28 mouse cellular contexts compared by ENCODE assay signal in genomic region chr4:47477539-47477938, GRCm38 (mm10). TPM values are rescaled to one million over a fixed set of nuclear protein-coding genes. Genes with fewer than 3 reads are reported as not detected.
A peak's percentile ranks its signal among the peaks of the same experiment; 100 is the strongest.
DNase-seq lines count a peak whose midpoint lies in the region; ATAC-seq and TF ChIP-seq lines count a peak whose summit lies in the region.
"Had no signal": no experiment of that assay in that cellular context is flagged by ENCODE, and none has a peak within 500 bp of the region (broad histone marks: within the 10 kb centered on the region; RNA-seq: fewer than 3 reads in every experiment).

No protein-coding gene starts in this region.

- H3K4me1 ChIP-seq in heart, embryonic 10.5 days = peaks cover 14% of the 10 kb centered on the region
- peaks cover 3% of the 10 kb centered on the region for H3K4me1 ChIP-seq in heart, adult 2 months (ENCODE audit: control insufficient read depth, insufficient read depth, low read length)
- H3K4me1 ChIP-seq in megakaryocyte, embryonic 14.5 days = peaks cover 57% of the 10 kb centered on the region
- H3K4me1 ChIP-seq in embryonic facial prominence, embryonic 10.5 days = peaks cover 22% of the 10 kb centered on the region
- H3K4me1 ChIP-seq in hindbrain, embryonic 13.5 days (replicated peaks) = peaks cover 26% of the 10 kb centered on the region

- no peak for TF ChIP-seq CTCF in gastrocnemius, adult 2 months (IDR thresholded peaks at IDR 0.05)
- TF ChIP-seq CTCF in heart, adult 2 months (IDR thresholded peaks at IDR 0.05) = no peak

- no peak for TF ChIP-seq POLR2A in heart, adult 2 months (IDR thresholded peaks at IDR 0.05; ENCODE audit: insufficient read depth, low read depth, low read length)

- H3K27ac ChIP-seq in gastrocnemius, adult 2 months = peak overlapping the region; percentile 98
- H3K27ac ChIP-seq in heart, embryonic 10.5 days = no peak overlapping the region
- H3K27ac ChIP-seq in heart, adult 2 months = no peak overlapping the region
- H3K27ac ChIP-seq in embryonic facial prominence, embryonic 10.5 days (replicated peaks) = no peak overlapping the region
- no peak overlapping the region for H3K27ac ChIP-seq in hindbrain, embryonic 13.5 days
- H3K27ac ChIP-seq: embryonic facial prominence, embryonic 13.5 days; embryonic facial prominence, embryonic 15.5 days; forebrain, embryonic 10.5 days; forebrain, embryonic 12.5 days had no signal

- H3K9me3 ChIP-seq in heart, embryonic 10.5 days = no peaks in the 10 kb centered on the region
- no peaks in the 10 kb centered on the region for H3K9me3 ChIP-seq in megakaryocyte, embryonic 14.5 days
- H3K9me3 ChIP-seq in embryonic facial prominence, embryonic 10.5 days = no peaks in the 10 kb centered on the region
- H3K9me3 ChIP-seq in hindbrain, embryonic 13.5 days = no peaks in the 10 kb centered on the region
- H3K9me3 ChIP-seq: embryonic facial prominence, embryonic 13.5 days; embryonic facial prominence, embryonic 15.5 days; forebrain, embryonic 10.5 days; forebrain, embryonic 12.5 days; G1E had no signal

- peak overlapping the region; percentile 98 for H3K4me3 ChIP-seq in gastrocnemius, adult 2 months
- no peak overlapping the region for H3K4me3 ChIP-seq in heart, embryonic 10.5 days
- no peak overlapping the region for H3K4me3 ChIP-seq in heart, adult 2 months
- H3K4me3 ChIP-seq in megakaryocyte, embryonic 14.5 days (replicated peaks) = peak overlapping the region; percentile 24
- no peak overlapping the region for H3K4me3 ChIP-seq in embryonic facial prominence, embryonic 10.5 days
- H3K4me3 ChIP-seq in hindbrain, embryonic 13.5 days = no peak overlapping the region
- H3K4me3 ChIP-seq: embryonic facial prominence, embryonic 13.5 days; embryonic facial prominence, embryonic 15.5 days; erythroblast, embryonic 14.5 days; forebrain, embryonic 10.5 days; forebrain, embryonic 12.5 days had no signal

- H3K79me2 ChIP-seq in heart, adult 2 months (replicated peaks; ENCODE audit: control insufficient read depth, insufficient read depth, low read length) = peaks cover 5% of the 10 kb centered on the region; the same call in 1 of the 2 replicates

- intact Hi-C loops in gastrocnemius, adult 2 months (cut with DNase I) = no loop called here
- intact Hi-C loops in heart, adult 2 months (cut with DNase I) = loop anchor here (10.0 kb wide), 1 partner anchor 807 kb away; no protein-coding TSS in a partner anchor

- no peak overlapping the region for H3K9ac ChIP-seq in heart, adult 2 months (ENCODE audit: low read depth, low read length)
- no peak overlapping the region for H3K9ac ChIP-seq in hindbrain, embryonic 13.5 days
- H3K9ac ChIP-seq: embryonic facial prominence, embryonic 13.5 days; embryonic facial prominence, embryonic 15.5 days; forebrain, embryonic 12.5 days had no signal

- peaks cover 50% of the 10 kb centered on the region for H3K36me3 ChIP-seq in heart, embryonic 10.5 days
- H3K36me3 ChIP-seq in heart, adult 2 months (ENCODE audit: control insufficient read depth, insufficient read depth, low read length) = no peaks in the 10 kb centered on the region; the same call in 1 of the 2 replicates
- H3K36me3 ChIP-seq in megakaryocyte, embryonic 14.5 days (replicated peaks; ENCODE audit: low read length) = peaks cover 69% of the 10 kb centered on the region
- H3K36me3 ChIP-seq in embryonic facial prominence, embryonic 10.5 days (replicated peaks) = peaks cover 66% of the 10 kb centered on the region
- H3K36me3 ChIP-seq in hindbrain, embryonic 13.5 days = peaks cover 60% of the 10 kb centered on the region

- no peak for ATAC-seq in megakaryocyte, adult 5-6 weeks (ENCODE audit: poor library complexity, severe bottlenecking)
- ATAC-seq in hindbrain, embryonic 13.5 days (ENCODE audit: low FRiP score) = no peak
- ATAC-seq: activated CD4-positive, CD25-positive, alpha-beta regulatory T cell, adult 4 months; CD4-positive, CD25-positive, alpha-beta regulatory T cell, adult 4 months; forebrain, embryonic 14.5 days; Patski had no signal

- 90% methylated on average over 6 of the region's 6 CpGs for WGBS in heart, embryonic 10.5 days
- 90% methylated on average over 6 of the region's 6 CpGs for WGBS in heart, adult 2 months
- 95% methylated on average over 6 of the region's 6 CpGs for WGBS in embryonic facial prominence, embryonic 10.5 days
- WGBS in hindbrain, embryonic 13.5 days = 93% methylated on average over 6 of the region's 6 CpGs

- no peak overlapping the region for H3K4me2 ChIP-seq in hindbrain, embryonic 13.5 days
- H3K4me2 ChIP-seq: embryonic facial prominence, embryonic 13.5 days; embryonic facial prominence, embryonic 15.5 days; forebrain, embryonic 12.5 days had no signal

- no peak for TF ChIP-seq EP300 in heart, adult 2 months (IDR thresholded peaks at IDR 0.05; ENCODE audit: insufficient read depth, low read depth, low read length)

- DNase-seq in gastrocnemius, adult 2 months = no peak
- no peak for DNase-seq in gastrocnemius, adult 18-20 months (ENCODE audit: low spot score)
- DNase-seq in heart, embryonic 10.5 days (ENCODE audit: low spot score) = peak; percentile 57
- DNase-seq in heart, adult 2 months = no peak
- DNase-seq in embryonic facial prominence, embryonic 10.5 days (ENCODE audit: low spot score) = peak; percentile 4
- DNase-seq: adrenal gland, adult 8-10 months; adrenal gland, postnatal 14 days; adrenal gland, postnatal 36 days; B cell, adult 2 months; cerebellum, adult 11-12 months; cerebellum, adult 2 months; cerebellum, adult 9-10 months; cerebellum, postnatal 10 days; cerebellum, postnatal 25 days had no signal

- no peaks in the 10 kb centered on the region for H3K27me3 ChIP-seq in heart, embryonic 10.5 days (ENCODE audit: insufficient read depth, poor library complexity, severe bottlenecking)
- no peaks in the 10 kb centered on the region for H3K27me3 ChIP-seq in heart, adult 2 months (ENCODE audit: control insufficient read depth, insufficient read depth, low read length)
- no peaks in the 10 kb centered on the region for H3K27me3 ChIP-seq in megakaryocyte, embryonic 14.5 days (replicated peaks)
- H3K27me3 ChIP-seq in embryonic facial prominence, embryonic 10.5 days (replicated peaks; ENCODE audit: low read depth, poor library complexity, severe bottlenecking) = no peaks in the 10 kb centered on the region
- H3K27me3 ChIP-seq in hindbrain, embryonic 13.5 days = no peaks in the 10 kb centered on the region
- H3K27me3 ChIP-seq: CH12.LX; embryonic facial prominence, embryonic 13.5 days; embryonic facial prominence, embryonic 15.5 days; forebrain, embryonic 12.5 days; Patski had no signal

RNA-seq across cellular contexts. Expression of gene Sec61b, which starts 3.1 kb away (rescaled TPM):
- 10 to 100 TPM; 37.4 to 43.7 TPM for total RNA-seq in gastrocnemius, adult 2 months (2021)
- total RNA-seq in gastrocnemius, adult 18-20 months (2021) = 10 to 100 TPM; 26.0 to 65.4 TPM
- polyA plus RNA-seq in heart, embryonic 10.5 days (2016; fragmentation: Nextera tagmentation; extraction: Ambion mirVana) = 205 and 295 TPM in 2 replicates
- 10 to 100 TPM; 19.2 to 21.8 TPM for total RNA-seq in heart, adult 2 months (2021)
- 21.3 and 35.6 TPM in 2 replicates for polyA plus RNA-seq in heart, adult 2 months (2012; rRNA removed)
- polyA plus RNA-seq in megakaryocyte, embryonic 14.5 days (2012; ENCODE audit: insufficient read depth, low replicate concordance) = 360 and 636 TPM in 2 replicates
- total RNA-seq in megakaryocyte, adult 5-6 weeks (2015) = 382 and 449 TPM in 2 replicates
- total RNA-seq in megakaryocyte, adult 5-6 weeks (2017) = 285 and 302 TPM in 2 replicates
- polyA plus RNA-seq in embryonic facial prominence, embryonic 10.5 days (2016; fragmentation: Nextera tagmentation; extraction: Ambion mirVana) = 377 and 391 TPM in 2 replicates
- 296 and 305 TPM in 2 replicates for polyA plus RNA-seq in hindbrain, embryonic 13.5 days (2015; fragmentation: Nextera tagmentation; extraction: Ambion mirVana)

RNA-seq across cellular contexts. Expression of gene Alg2, which starts 3.4 kb away (rescaled TPM):
- 10 to 100 TPM; 11.2 to 11.4 TPM for total RNA-seq in gastrocnemius, adult 2 months (2021)
- total RNA-seq in gastrocnemius, adult 18-20 months (2021) = 10 to 100 TPM in 1 of 2 experiments, 1 to 10 TPM in 1; 7.9 to 12.0 TPM
- 36.2 and 57.0 TPM in 2 replicates for polyA plus RNA-seq in heart, embryonic 10.5 days (2016; fragmentation: Nextera tagmentation; extraction: Ambion mirVana)
- 1 to 10 TPM; 6.0 to 6.2 TPM for total RNA-seq in heart, adult 2 months (2021)
- 6.1 and 9.9 TPM in 2 replicates for polyA plus RNA-seq in heart, adult 2 months (2012; rRNA removed)
- polyA plus RNA-seq in megakaryocyte, embryonic 14.5 days (2012; ENCODE audit: insufficient read depth, low replicate concordance) = 0.54 and 7.1 TPM in 2 replicates
- total RNA-seq in megakaryocyte, adult 5-6 weeks (2015) = 11.5 and 19.1 TPM in 2 replicates
- 7.9 and 10.8 TPM in 2 replicates for total RNA-seq in megakaryocyte, adult 5-6 weeks (2017)
- polyA plus RNA-seq in embryonic facial prominence, embryonic 10.5 days (2016; fragmentation: Nextera tagmentation; extraction: Ambion mirVana) = 83.3 TPM in 2 replicates
- polyA plus RNA-seq in hindbrain, embryonic 13.5 days (2015; fragmentation: Nextera tagmentation; extraction: Ambion mirVana) = 299 and 310 TPM in 2 replicates

Comparison
In these comparisons a context has a peak if more than half of its experiments do, and no peak if none do; other contexts are left out.
1. DNase-seq: peak in heart, embryonic 10.5 days (single experiment) and embryonic facial prominence, embryonic 10.5 days (single experiment); none in gastrocnemius, adult 2 months (single experiment), gastrocnemius, adult 18-20 months (single experiment) and heart, adult 2 months (0 of 2).
2. H3K4me3 ChIP-seq: peak in gastrocnemius, adult 2 months (single experiment) and megakaryocyte, embryonic 14.5 days (single experiment); none in heart, embryonic 10.5 days (single experiment), heart, adult 2 months (single experiment), embryonic facial prominence, embryonic 10.5 days (single experiment) and hindbrain, embryonic 13.5 days (single experiment).